Mouse (Mus musculus) ZHBTc4 (cell line): Measurements from ENCODE around the gene Tmem79.
"Not testable (repeated sequence)": the region's sequence is repeated elsewhere in the genome, so short reads cannot be mapped to it uniquely, and the experiment has no call there.

Experiments
- DNase-seq: peaks from one replicate; pipeline ENCODE4 v3.0.0-alpha.2; 2011; ENCODE audit warnings: low read depth, low spot score

Tmem79 gene

DNA sequence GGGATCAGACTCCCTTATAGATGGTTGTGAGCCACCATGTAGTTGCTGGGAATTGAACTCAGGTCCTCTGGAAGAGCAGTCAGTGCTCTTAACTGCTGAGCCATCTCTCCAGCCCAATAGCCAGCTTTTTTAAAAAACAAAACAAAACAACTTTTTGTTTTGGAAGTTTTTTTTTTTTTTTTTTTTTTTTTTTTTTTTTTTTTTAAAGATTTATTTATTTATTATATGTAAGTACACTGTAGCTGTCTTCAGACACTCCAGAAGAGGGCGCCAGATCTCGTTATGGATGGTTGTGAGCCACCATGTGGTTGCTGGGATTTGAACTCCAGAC lies 50.4 kb downstream of the Tmem79 start:
- not testable (repeated sequence) for DNase-seq

GRCm38 (mm10) chr3:88284815-88285564 lies 51.0 kb downstream of the Tmem79 start:
- DNase-seq, result peak; percentile 70

- DNase-seq, result peak; percentile 93
These were observed 54.6 kb downstream of the Tmem79 start for GRCm38 (mm10) chr3:88281141-88281916.

DNA sequence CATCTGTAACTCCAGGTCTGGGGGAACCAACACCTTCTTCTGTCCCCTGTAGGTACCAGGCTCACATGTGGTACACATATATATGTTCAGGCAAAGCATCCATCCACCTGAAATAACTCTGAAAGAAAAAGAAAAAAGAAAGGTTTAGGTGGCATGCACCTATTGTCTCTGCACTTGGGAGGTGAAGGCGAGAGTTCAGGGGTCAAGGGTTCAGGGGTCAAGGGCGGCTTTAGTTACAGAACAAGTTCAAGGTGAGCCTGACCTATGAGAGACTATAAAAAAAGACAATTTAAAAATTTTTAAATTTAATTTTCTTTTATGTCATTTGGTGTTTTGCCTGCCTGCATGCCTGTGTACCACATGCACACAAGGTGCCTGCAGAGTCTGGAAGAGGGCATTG lies 55.9 kb downstream of the Tmem79 start:
- peak; percentile 56 for DNase-seq
